Mouse (Mus musculus) mouse trophoblast stem cell (cell line): ENCODE data around the gene Rab5c.

Experiments
- in situ Hi-C, 2 experiments: fragments of 300-500 bp; cut with MseI, MboI; formaldehyde crosslinking; loops; 2 replicates in 1 of 2; 3 replicates in 1 of 2; pipeline ENCODE4 v1.15.1; 2025

Gene Rab5c

GRCm38 (mm10) chr11:100754021-100754692 is 16.1 kb upstream of the Rab5c start:
- in situ Hi-C loops: no loop called here

GRCm38 (mm10) chr11:100752294-100752693 is 14.3 kb upstream of the Rab5c start:
- in situ Hi-C loops: no loop called here

- in situ Hi-C loops: no loop called here
Measured at GRCm38 (mm10) chr11:100750127-100750526, 12.1 kb upstream of the Rab5c start.

GRCm38 (mm10) chr11:100749469-100749868 is 11.5 kb upstream of the Rab5c start:
- in situ Hi-C loops: no loop called here

GRCm38 (mm10) chr11:100748620-100749019 is 10.6 kb upstream of the Rab5c start:
- in situ Hi-C loops: no loop called here

- in situ Hi-C loops: no loop called here
Measured at GRCm38 (mm10) chr11:100747114-100747513, 9.1 kb upstream of the Rab5c start.

GRCm38 (mm10) chr11:100746546-100746945 is 8.5 kb upstream of the Rab5c start:
- in situ Hi-C loops: no loop called here

GRCm38 (mm10) chr11:100745085-100745484 is 7.1 kb upstream of the Rab5c start:
- in situ Hi-C loops: no loop called here

GRCm38 (mm10) chr11:100741348-100741747 is 3.3 kb upstream of the Rab5c start:
- in situ Hi-C loops: no loop called here

- in situ Hi-C loops: no loop called here
Measured at GRCm38 (mm10) chr11:100738749-100739148, 734 bp upstream of the Rab5c start.

- in situ Hi-C loops: no loop called here
Measured at GRCm38 (mm10) chr11:100737105-100737733, 796 bp downstream of the Rab5c start.

- in situ Hi-C loops: no loop called here
Measured at GRCm38 (mm10) chr11:100736746-100737080, 1.3 kb downstream of the Rab5c start.

GRCm38 (mm10) chr11:100735954-100736745 is 1.9 kb downstream of the Rab5c start:
- in situ Hi-C loops: no loop called here

- in situ Hi-C loops: no loop called here
Measured at GRCm38 (mm10) chr11:100735134-100735865, 2.7 kb downstream of the Rab5c start.

- in situ Hi-C loops: no loop called here
Measured at GRCm38 (mm10) chr11:100730477-100731205, 7.4 kb downstream of the Rab5c start.

GRCm38 (mm10) chr11:100729976-100730375 is 8.0 kb downstream of the Rab5c start:
- in situ Hi-C loops: no loop called here

GRCm38 (mm10) chr11:100728601-100729000 is 9.4 kb downstream of the Rab5c start:
- in situ Hi-C loops: no loop called here

- in situ Hi-C loops: no loop called here
Measured at GRCm38 (mm10) chr11:100727201-100727600, 10.8 kb downstream of the Rab5c start.

GRCm38 (mm10) chr11:100724919-100725512 is 13.0 kb downstream of the Rab5c start:
- in situ Hi-C loops: no loop called here

GRCm38 (mm10) chr11:100722493-100723028 is 15.5 kb downstream of the Rab5c start:
- in situ Hi-C loops: no loop called here
